Mouse (Mus musculus): Measurements from ENCODE around the gene Trnau1ap. TPM values are rescaled to one million over a fixed set of nuclear protein-coding genes. Genes with fewer than 3 reads are reported as not detected.
A peak's percentile ranks its signal among the peaks of the same experiment; 100 is the strongest.

Gene Trnau1ap
- polyA plus RNA-seq, 1 experiment from 2014 or later: 69.9 TPM

DNA sequence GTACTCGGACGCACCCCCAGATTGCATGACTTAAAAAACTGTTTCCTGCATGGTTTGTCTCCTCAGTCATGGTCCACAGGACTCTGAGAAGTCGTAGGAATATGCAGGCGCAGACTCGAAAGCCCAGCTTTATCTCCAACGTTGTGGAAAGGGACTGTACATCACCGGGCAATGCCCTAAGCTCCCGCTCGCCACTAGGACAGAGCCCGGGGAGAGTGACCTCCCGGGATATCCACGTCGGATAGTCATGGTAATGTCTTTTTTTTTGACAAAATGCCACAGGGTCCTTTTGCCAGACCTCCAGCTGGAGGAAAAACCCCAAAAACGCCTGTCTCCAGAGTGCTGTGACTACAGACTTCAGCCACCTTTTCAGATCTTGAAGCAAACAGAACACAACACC lies 23.4 kb upstream of the Trnau1ap start:
- no peaks in the 10 kb centered on the region for H3K9me3 ChIP-seq (replicated peaks)
- H3K9ac ChIP-seq (replicated peaks): peak overlapping the region; percentile 79
- ATAC-seq (ENCODE audit: low FRiP score): no peak
- peaks cover 12% of the 10 kb centered on the region for H3K36me3 ChIP-seq
- 0% methylated on average over 14 of the region's 14 CpGs for WGBS
- no peaks in the 10 kb centered on the region for H3K27me3 ChIP-seq (replicated peaks)
- peak overlapping the region; percentile 90 for H3K4me2 ChIP-seq
- peak overlapping the region; percentile 93 for H3K27ac ChIP-seq (replicated peaks)
- peaks cover 26% of the 10 kb centered on the region for H3K4me1 ChIP-seq
- peak overlapping the region; percentile 86 for H3K4me3 ChIP-seq (replicated peaks)

DNA sequence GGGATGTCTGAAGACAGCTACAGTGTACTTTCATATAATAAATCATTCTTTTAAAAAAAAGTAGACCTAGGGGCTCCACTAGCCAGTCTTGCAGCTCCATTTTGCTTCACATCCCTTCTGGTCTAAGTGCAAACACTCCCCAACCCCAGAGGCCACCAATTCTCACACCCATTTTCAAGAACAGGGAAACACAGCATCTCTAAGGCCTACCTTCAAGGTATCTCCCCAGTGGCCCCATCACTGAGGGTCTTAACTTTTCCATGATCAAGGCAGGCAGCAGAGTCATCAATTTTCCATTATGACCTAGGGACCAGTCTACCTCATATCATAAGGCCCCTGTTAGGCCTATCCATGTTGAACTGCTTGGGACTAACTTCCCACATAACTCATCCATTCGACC lies 22.1 kb upstream of the Trnau1ap start:
- peaks cover 26% of the 10 kb centered on the region for H3K4me1 ChIP-seq
- no peak overlapping the region for H3K4me3 ChIP-seq (replicated peaks)
- H3K9ac ChIP-seq (replicated peaks): no peak overlapping the region
- 32% methylated on average over 1 of the region's 1 CpGs for WGBS
- peak overlapping the region; percentile 90 for H3K4me2 ChIP-seq
- ATAC-seq (ENCODE audit: low FRiP score): no peak
- no peaks in the 10 kb centered on the region for H3K9me3 ChIP-seq (replicated peaks)
- no peaks in the 10 kb centered on the region for H3K27me3 ChIP-seq (replicated peaks)
- H3K27ac ChIP-seq (replicated peaks): no peak overlapping the region
- peaks cover 3% of the 10 kb centered on the region; the same call in 1 of the 2 replicates for H3K36me3 ChIP-seq

DNA sequence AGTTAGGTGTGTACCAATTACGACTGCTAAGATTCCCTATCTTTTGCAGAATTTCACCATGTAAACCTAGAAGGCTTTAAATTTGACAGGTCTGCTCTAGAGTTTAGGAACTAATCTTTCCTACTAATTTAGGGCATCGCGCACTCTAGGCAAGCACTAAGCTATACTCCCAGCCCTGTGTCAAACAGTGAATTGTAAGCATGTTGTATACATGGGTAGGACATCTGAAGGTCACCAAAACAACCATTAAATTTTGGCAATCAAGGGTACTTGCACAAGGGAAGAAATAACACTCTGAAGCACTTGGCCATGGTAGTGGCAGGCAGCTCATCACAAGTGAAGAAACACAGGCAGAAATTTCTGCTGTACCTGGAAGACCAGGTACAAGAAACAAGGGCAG lies 21.5 kb upstream of the Trnau1ap start:
- Histone ChIP-seq H3K27ac (replicated peaks) (no peak overlapping the region), H3K27me3 (replicated peaks) (no peaks in the 10 kb centered on the region), H3K9ac (replicated peaks) (no peak overlapping the region), H3K4me2 (no peak overlapping the region), H3K9me3 (replicated peaks) (no peaks in the 10 kb centered on the region), H3K4me3 (replicated peaks) (no peak overlapping the region), H3K4me1 (peaks cover 26% of the 10 kb centered on the region), H3K36me3 (peaks cover 3% of the 10 kb centered on the region; the same call in 1 of the 2 replicates)
- WGBS: 71% methylated on average over 3 of the region's 3 CpGs
- no peak for ATAC-seq (ENCODE audit: low FRiP score)

DNA sequence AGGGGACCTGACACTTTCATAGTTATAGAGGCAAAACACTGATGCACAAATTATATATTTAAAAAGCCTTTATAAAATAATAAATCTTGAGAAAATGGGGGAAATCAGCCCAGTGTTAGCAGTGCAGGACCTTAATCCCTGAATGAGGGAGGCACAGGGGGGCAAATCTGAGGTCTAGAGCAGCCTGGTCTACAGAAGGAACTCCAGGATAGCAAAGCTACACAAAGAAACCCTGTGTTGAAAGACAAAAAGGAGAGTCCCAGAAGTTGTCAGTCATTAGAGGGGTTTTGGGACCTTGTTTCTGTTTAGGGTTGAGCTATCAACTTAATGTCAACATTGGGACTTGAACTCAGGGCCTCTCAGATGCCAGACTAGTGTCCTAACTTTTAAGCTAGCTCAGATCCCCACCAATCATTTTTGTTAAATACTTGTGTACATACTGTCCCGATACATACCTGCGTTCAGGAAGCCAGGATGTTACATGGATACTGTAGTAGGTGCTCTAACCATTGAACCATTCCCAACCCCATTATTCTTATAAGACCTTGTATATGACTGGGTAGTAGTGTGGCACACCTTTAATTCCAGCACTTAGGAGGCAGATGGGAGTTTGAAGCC lies 20.9 kb upstream of the Trnau1ap start:
- H3K4me2 ChIP-seq: no peak overlapping the region
- no peak overlapping the region for H3K27ac ChIP-seq (replicated peaks)
- H3K4me3 ChIP-seq (replicated peaks): no peak overlapping the region
- H3K9ac ChIP-seq (replicated peaks): no peak overlapping the region
- H3K27me3 ChIP-seq (replicated peaks): no peaks in the 10 kb centered on the region
- ATAC-seq (ENCODE audit: low FRiP score): no peak
- WGBS: 54% methylated on average over 2 of the region's 2 CpGs
- no peaks in the 10 kb centered on the region for H3K9me3 ChIP-seq (replicated peaks)
- H3K36me3 ChIP-seq: peaks cover 3% of the 10 kb centered on the region; the same call in 1 of the 2 replicates
- peaks cover 26% of the 10 kb centered on the region for H3K4me1 ChIP-seq

- Histone ChIP-seq H3K27ac (replicated peaks) (no peak overlapping the region), H3K4me1 (peaks cover 31% of the 10 kb centered on the region), H3K4me3 (replicated peaks) (no peak overlapping the region), H3K27me3 (replicated peaks) (no peaks in the 10 kb centered on the region), H3K4me2 (no peak overlapping the region), H3K9me3 (replicated peaks) (no peaks in the 10 kb centered on the region), H3K9ac (replicated peaks) (no peak overlapping the region), H3K36me3 (peaks cover 3% of the 10 kb centered on the region; the same call in 1 of the 2 replicates)
- WGBS: 59% methylated on average over 3 of the region's 3 CpGs
- ATAC-seq (ENCODE audit: low FRiP score): no peak
Observed at GRCm38 (mm10) chr4:132349495-132350122, 20.3 kb upstream of the Trnau1ap start.

DNA sequence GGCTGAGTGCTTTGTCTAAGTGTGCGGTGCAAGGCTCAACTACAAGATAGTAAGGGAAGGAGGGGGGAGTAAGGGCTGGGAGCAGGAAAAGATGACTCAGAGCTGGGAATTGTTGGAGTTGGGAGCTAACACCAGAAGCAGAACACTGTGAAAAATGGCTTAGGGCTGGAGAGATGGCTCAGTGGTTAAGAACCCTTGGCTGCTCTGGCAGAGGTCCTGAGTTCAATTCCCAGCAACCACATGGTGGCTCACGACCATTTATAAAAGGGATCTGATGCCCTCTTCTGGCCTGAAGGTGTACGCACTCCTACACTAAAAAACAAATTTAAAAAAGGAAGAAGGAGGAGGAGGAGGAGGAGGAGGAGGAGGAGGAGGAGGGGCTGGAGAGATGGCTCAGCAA lies 17.3 kb upstream of the Trnau1ap start:
- no peak overlapping the region for H3K27ac ChIP-seq (replicated peaks)
- no peak overlapping the region for H3K4me2 ChIP-seq
- H3K4me1 ChIP-seq: peaks cover 31% of the 10 kb centered on the region
- peaks cover 3% of the 10 kb centered on the region; the same call in 1 of the 2 replicates for H3K36me3 ChIP-seq
- H3K9me3 ChIP-seq (replicated peaks): no peaks in the 10 kb centered on the region
- no peak overlapping the region for H3K9ac ChIP-seq (replicated peaks)
- WGBS: 54% methylated on average over 3 of the region's 3 CpGs
- no peak for ATAC-seq (ENCODE audit: low FRiP score)
- H3K4me3 ChIP-seq (replicated peaks): no peak overlapping the region
- H3K27me3 ChIP-seq (replicated peaks): no peaks in the 10 kb centered on the region

GRCm38 (mm10) chr4:132346261-132346660 lies 16.9 kb upstream of the Trnau1ap start:
- Histone ChIP-seq H3K36me3 (peaks cover 3% of the 10 kb centered on the region; the same call in 1 of the 2 replicates), H3K4me3 (replicated peaks) (no peak overlapping the region), H3K9ac (replicated peaks) (no peak overlapping the region), H3K4me1 (peaks cover 27% of the 10 kb centered on the region), H3K27ac (replicated peaks) (no peak overlapping the region), H3K27me3 (replicated peaks) (no peaks in the 10 kb centered on the region), H3K9me3 (replicated peaks) (no peaks in the 10 kb centered on the region), H3K4me2 (no peak overlapping the region)
- WGBS: 87% methylated on average over 4 of the region's 4 CpGs
- ATAC-seq (ENCODE audit: low FRiP score): no peak

GRCm38 (mm10) chr4:132345843-132346212 lies 16.5 kb upstream of the Trnau1ap start:
- Histone ChIP-seq H3K4me1 (peaks cover 24% of the 10 kb centered on the region), H3K27ac (replicated peaks) (no peak overlapping the region), H3K4me2 (peak overlapping the region; percentile 77), H3K27me3 (replicated peaks) (no peaks in the 10 kb centered on the region), H3K4me3 (replicated peaks) (peak overlapping the region; percentile 72), H3K9me3 (replicated peaks) (no peaks in the 10 kb centered on the region), H3K36me3 (peaks cover 3% of the 10 kb centered on the region; the same call in 1 of the 2 replicates), H3K9ac (replicated peaks) (no peak overlapping the region)
- 0 out of 2 replicates have a peak, but pooled peaks have one; percentile 16 for ATAC-seq (ENCODE audit: low FRiP score)
- 48% methylated on average over 5 of the region's 5 CpGs for WGBS

- WGBS: 0% methylated on average over 61 of the region's 83 CpGs
- Histone ChIP-seq H3K9me3 (replicated peaks) (no peaks in the 10 kb centered on the region), H3K4me3 (replicated peaks) (peak overlapping the region; percentile 72), H3K4me2 (peak overlapping the region; percentile 77), H3K36me3 (0 out of 2 replicates have a peak, but pooled peaks cover under 1% of the 10 kb centered on the region), H3K9ac (replicated peaks) (peak overlapping the region; percentile 68), H3K27ac (replicated peaks) (peak overlapping the region; percentile 54; the same call in 1 of the 2 replicates), H3K4me1 (peaks cover 19% of the 10 kb centered on the region), H3K27me3 (replicated peaks) (no peaks in the 10 kb centered on the region)
- ATAC-seq (ENCODE audit: low FRiP score): peak; percentile 89
Observed at GRCm38 (mm10) chr4:132345135-132345842, 16.0 kb upstream of the Trnau1ap start.

DNA sequence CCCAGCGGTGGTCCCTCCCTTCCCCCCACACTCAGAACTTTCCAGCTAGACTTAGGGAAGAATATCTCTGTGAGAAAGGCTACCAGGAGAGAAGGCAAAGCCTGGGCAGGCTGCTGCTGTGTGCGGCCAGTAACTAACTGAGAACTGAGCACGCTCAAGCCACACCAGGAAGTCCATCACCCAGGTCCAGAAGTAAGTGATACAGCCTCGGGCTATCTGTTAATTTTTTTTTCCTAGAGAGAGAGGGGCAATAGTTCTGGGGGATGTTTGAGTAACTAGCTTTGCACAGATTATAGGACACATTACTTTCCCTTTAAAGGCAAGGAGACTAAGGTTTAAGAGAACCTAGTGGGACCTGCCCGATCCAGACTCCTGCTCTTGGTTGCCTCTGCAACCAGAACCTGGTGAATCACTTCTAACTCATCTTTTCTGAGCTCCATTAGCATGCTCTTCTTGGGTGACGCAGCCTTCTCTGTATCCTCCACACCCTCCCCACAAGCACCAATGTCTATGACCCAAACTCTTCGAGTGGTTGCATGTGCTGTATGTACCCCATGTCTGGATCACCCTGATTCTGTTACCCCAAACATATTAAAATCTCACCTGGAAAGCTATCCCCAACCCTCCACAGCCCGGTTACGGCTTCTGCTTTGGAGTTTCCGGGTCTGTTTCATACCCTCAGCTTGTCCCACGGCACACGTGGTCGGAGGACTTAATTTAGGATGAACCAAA lies 15.2 kb upstream of the Trnau1ap start:
- WGBS: 8% methylated on average over 13 of the region's 13 CpGs
- ATAC-seq (ENCODE audit: low FRiP score): no peak; the same call in 1 of the 2 replicates
- Histone ChIP-seq H3K9me3 (replicated peaks) (no peaks in the 10 kb centered on the region), H3K36me3 (0 out of 2 replicates have a peak, but pooled peaks cover 5% of the 10 kb centered on the region), H3K27ac (replicated peaks) (no peak overlapping the region), H3K9ac (replicated peaks) (peak overlapping the region; percentile 68), H3K4me3 (replicated peaks) (peak overlapping the region; percentile 72), H3K27me3 (replicated peaks) (no peaks in the 10 kb centered on the region), H3K4me2 (peak overlapping the region; percentile 77), H3K4me1 (peaks cover 19% of the 10 kb centered on the region)

GRCm38 (mm10) chr4:132341451-132341850 lies 12.1 kb upstream of the Trnau1ap start:
- H3K4me3 ChIP-seq (replicated peaks): no peak overlapping the region
- H3K27me3 ChIP-seq (replicated peaks): no peaks in the 10 kb centered on the region
- no peaks in the 10 kb centered on the region for H3K9me3 ChIP-seq (replicated peaks)
- H3K9ac ChIP-seq (replicated peaks): no peak overlapping the region
- 98% methylated on average over 3 of the region's 3 CpGs for WGBS
- no peak overlapping the region for H3K27ac ChIP-seq (replicated peaks)
- no peak for ATAC-seq (ENCODE audit: low FRiP score)
- H3K36me3 ChIP-seq: peaks cover 21% of the 10 kb centered on the region
- H3K4me1 ChIP-seq: peaks cover 19% of the 10 kb centered on the region
- no peak overlapping the region for H3K4me2 ChIP-seq

Data from neural tube, embryonic 15.5 days (tissue).